Mouse (Mus musculus) neutrophil, adult 5-6 weeks (primary cell): ENCODE results near the gene Gm44973. TPM values are rescaled to one million over a fixed set of nuclear protein-coding genes. Genes with fewer than 3 reads are reported as not detected.
"Not testable (repeated sequence)": the region's sequence is repeated elsewhere in the genome, so short reads cannot be mapped to it uniquely, and the experiment has no call there.

ENCODE experiments used
- ATAC-seq: fragments of 151-379, 151-347 bp; 2 replicates; pipeline ENCODE4 v1.8.0; 2017; ENCODE audit warnings: mild to moderate bottlenecking, moderate TSS enrichment; ENCODE audit not compliant: insufficient number of reproducible peaks, poor library complexity, low FRiP score, severe bottlenecking; ENCODE audit errors: extremely low read depth
- total RNA-seq: library from RNA; stranded (forward); fragments of 200-1000 nt; gene quantifications from 2 replicates; pipeline ENCODE4 v1.2.3, GENCODE M21; 2017

Gm44973 gene
- total RNA-seq: 1.8 TPM in 1 of 2 replicates, not detected in the other

- peak; percentile 59 for ATAC-seq
Measured at GRCm38 (mm10) chr7:5015118-5016001, at the start of gene Gm44973. Gene Gm44973, plus strand, starts transcription at chr7:5015496.

DNA sequence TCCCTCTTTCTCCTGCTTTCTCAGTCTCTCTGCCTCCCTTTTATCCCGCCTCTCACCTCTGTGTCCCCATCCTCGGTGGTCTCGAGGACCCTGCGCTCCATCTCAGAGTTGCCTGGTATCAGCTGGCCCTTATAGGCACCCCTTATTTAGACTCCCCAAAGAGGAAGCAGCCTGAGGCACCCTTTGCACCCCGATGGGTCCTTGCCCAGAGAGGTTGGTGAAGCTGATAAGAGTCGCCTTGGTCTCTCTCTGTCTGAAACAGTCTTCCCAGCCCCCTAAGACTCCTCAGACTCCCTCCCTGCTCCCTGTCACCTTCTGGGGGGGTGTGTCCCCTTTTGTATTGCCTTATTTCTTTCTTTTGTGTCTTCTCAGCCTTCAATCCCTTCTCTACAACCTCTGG is 44.2 kb upstream of the Gm44973 start, which contains the start of gene Sbk3:
Sbk3 (minus strand) TSS at position 101 of the 400 bp plus-strand sequence.
- no peak for ATAC-seq

GRCm38 (mm10) chr7:4971710-4972109 is 43.6 kb upstream of the Gm44973 start:
- ATAC-seq: no peak

GRCm38 (mm10) chr7:4972321-4973047 is 42.8 kb upstream of the Gm44973 start:
- no peak for ATAC-seq

- no peak for ATAC-seq
Measured at GRCm38 (mm10) chr7:4975455-4975854, 39.8 kb upstream of the Gm44973 start.

DNA sequence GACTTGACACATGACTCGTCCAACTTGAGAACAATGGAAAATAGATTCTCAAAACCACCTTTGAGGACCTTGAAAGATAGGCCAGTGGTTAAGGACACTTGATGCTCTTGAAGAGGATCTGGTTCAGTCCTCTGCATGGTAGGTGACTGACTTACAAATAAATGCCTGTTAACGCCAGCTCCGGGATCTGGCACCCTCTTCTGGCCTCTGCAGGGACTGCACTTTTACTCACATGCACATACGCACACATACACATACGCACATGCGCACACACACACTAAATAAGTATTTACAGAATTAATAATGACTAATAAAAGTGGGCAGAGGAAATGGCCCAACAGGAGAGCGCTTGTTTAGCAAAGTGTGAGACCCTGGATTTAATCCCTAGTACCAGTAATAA is 38.5 kb upstream of the Gm44973 start:
- no peak for ATAC-seq

DNA sequence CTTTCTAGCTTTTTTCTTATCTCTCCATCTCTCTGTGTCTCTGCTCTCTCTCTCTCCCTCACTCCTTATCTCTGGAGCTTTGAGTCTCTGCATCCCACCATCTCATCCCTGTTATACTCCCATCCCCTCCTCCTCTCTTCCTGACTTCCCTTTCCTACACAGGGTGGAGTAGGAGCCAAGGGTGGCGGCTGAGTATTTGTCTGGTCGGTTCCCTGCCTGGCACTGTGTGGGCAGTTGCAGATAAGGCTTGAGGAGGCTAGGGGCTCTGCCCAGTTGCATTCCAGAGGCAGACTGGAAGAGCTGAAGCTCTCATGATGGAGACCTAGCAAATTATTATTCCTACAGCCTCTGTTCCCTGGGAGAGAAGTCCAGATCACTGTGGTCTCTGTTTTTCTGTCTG is 27.0 kb upstream of the Gm44973 start:
- ATAC-seq: no peak

DNA sequence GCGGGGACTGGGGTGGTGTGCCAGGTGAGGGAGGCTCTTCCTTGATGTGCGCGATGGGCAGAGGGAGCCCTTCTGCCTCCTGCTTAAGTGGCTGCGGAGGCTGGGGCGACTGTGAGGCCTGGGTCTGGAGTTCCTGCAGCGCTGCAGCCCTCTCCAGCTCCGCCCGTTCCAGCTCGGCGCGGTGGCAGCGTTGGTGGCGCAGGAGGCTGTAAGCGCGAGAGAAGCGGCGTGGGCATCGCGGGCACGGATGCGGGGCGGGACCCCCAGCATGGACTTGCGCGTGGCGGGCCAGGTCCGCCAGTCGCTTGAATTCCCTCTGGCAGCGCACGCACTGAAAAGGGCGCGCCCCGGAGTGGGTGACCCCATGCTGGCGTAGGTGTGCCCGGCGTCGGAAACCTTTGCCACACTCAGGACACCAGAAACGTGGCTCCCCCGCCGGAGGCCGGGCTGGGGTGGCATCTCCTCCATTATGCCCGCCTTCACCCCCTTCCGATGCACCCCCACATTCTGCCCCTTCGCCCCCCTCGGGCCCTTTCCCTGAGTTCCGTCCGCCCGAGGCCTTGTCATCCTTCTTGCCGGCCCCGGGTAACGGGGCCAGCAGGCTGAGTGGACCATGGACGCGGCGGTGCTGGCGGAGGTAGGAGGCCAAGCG is 21.8 kb upstream of the Gm44973 start:
- no peak for ATAC-seq

GRCm38 (mm10) chr7:4993999-4994788 is 21.1 kb upstream of the Gm44973 start:
- no peak for ATAC-seq

GRCm38 (mm10) chr7:4995268-4996002 is 19.9 kb upstream of the Gm44973 start:
- no peak for ATAC-seq

DNA sequence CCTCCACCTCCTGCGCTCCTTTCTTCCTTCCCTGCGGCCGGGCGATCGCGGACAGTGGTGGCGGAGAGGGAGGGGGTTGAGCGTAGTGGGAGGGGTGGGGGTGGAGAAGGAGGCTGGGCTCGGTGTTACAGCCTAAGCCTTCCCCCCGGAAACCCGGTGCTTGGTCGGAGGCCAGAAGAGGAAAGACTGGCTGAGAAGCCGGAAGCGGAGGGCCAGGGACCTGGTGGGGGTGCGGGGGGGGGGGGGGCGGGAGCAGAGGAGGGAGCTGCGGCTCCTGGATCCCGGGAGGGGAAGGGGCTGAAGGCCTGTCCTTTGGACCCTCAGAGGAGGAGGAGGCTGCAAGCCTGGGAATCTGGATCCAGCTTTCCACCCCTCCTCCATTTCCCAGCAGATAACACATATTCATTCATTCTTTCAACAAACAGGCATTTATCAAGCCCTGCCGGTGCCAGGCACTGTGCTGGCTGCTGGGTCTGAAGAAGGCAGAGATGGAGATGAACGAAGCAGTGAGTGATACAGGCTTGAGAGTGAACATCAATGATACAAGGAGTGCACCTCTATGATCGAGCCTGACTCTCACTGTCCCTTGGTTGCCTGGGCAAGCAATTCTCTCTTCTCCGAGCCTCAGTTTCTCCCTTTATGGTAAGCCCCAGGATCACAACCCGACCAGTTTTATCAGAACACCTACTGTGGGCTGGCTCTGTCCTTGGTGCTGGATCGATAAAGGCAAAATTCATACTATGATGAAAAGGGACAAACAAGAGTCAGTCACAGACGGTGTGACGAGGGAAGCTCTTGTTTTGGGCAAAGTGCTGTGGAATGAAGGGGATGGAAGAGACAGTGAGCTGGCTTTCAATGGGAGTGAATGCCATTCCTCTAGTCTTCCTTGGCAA is 19.0 kb upstream of the Gm44973 start, which contains the start of gene Zfp579:
Zfp579 (minus strand) TSS at position 156 of the 893 bp plus-strand sequence.
- ATAC-seq: peak; percentile 64

- ATAC-seq: no peak
Measured at GRCm38 (mm10) chr7:4996934-4997333, 18.4 kb upstream of the Gm44973 start.

DNA sequence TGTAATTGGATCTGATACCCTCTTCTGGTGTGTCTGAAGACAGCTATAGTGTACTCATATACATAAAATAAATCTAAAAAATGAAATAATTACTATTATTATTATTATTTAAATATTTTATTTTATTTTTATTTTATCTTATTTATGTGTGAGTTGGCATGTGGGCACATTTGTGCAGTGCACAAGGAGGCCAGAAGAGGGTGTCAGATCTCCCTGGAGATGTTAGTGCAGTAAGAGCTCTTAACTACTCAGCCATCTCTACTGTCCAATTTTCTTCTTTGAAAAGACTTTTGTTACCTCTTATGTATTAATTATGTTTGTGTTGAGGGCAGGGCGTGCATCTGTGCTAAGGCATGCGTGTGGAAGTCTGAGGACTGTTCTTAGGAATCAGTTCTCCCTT is 15.4 kb upstream of the Gm44973 start:
- 0 out of 2 replicates have a peak, but pooled peaks have one; percentile 43 for ATAC-seq

DNA sequence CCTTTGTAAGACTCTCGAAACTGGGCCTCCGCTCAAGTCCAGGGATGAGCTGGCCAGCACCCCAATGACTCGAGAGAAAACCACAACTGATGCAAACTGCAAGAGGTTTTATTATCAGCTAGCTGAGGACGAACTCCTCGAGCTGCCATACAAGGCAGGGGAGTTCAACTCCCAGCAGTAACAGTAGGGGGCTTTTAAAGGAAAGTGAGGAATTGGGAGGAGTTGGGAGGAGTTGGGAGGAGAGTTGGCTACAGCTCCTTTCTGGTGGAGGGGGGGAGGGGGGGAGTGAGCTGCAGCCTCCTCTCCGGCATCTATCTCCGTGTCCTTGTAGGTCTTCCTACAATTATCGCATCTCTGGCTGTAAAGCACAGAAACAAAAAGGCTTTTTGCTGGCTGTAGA is 12.4 kb upstream of the Gm44973 start:
- not testable (repeated sequence) for ATAC-seq

GRCm38 (mm10) chr7:5008229-5008628 is 7.1 kb upstream of the Gm44973 start:
- ATAC-seq: no peak

- no peak for ATAC-seq
Measured at GRCm38 (mm10) chr7:5012681-5013513, 2.4 kb upstream of the Gm44973 start.
